Mouse (Mus musculus) midbrain, embryonic 15.5 days (tissue): ENCODE results near the gene Slc25a41. TPM values are rescaled to one million over a fixed set of nuclear protein-coding genes. Genes with fewer than 3 reads are reported as not detected.

Experiments
- ATAC-seq: fragments of 200-750 bp; cut with Nextera tagmentation; replicated peaks from 2 replicates; pipeline ENCODE4 v1.8.0; 2017; ENCODE audit warnings: moderate TSS enrichment
- H3K27ac ChIP-seq: fragments of 300-500 bp; sonication (generic); 2 replicates; pipeline ENCODE4 v1.5.1; 2015; ENCODE audit warnings: mild to moderate bottlenecking, inconsistent platforms
- H3K27me3 ChIP-seq: fragments of 300-500 bp; sonication (generic); replicated peaks from 2 replicates; pipeline ENCODE4 v1.6.1; 2015; ENCODE audit warnings: inconsistent platforms
- H3K36me3 ChIP-seq: fragments of 300-500 bp; sonication (generic); replicated peaks from 2 replicates; pipeline ENCODE4 v1.6.1; 2015; ENCODE audit warnings: inconsistent platforms
- H3K4me1 ChIP-seq: fragments of 300-500 bp; sonication (generic); 2 replicates; pipeline ENCODE4 v1.6.1; 2015; ENCODE audit warnings: inconsistent platforms
- H3K4me2 ChIP-seq: fragments of 300-500 bp; sonication (generic); 2 replicates; pipeline ENCODE4 v1.6.1; 2015; ENCODE audit warnings: inconsistent platforms, mild to moderate bottlenecking, moderate library complexity
- H3K4me3 ChIP-seq: fragments of 300-500 bp; sonication (generic); 2 replicates; pipeline ENCODE4 v1.5.1; 2015; ENCODE audit warnings: mild to moderate bottlenecking, inconsistent platforms
- H3K9ac ChIP-seq: fragments of 300-500 bp; sonication (generic); 2 replicates; pipeline ENCODE4 v1.6.1; 2015; ENCODE audit warnings: mild to moderate bottlenecking, inconsistent platforms
- H3K9me3 ChIP-seq: fragments of 300-500 bp; sonication (generic); 2 replicates; pipeline ENCODE4 v1.6.1; 2016; ENCODE audit warnings: inconsistent platforms
- WGBS: fragments of 180-500 bp; shearing (Covaris S2); methylation state at CpG from one replicate; pipeline ENCODE4 v1.1.7; 2015; ENCODE audit warnings: mixed read lengths; 5-methylcytosine and 5-hydroxymethylcytosine counted together
- polyA plus RNA-seq: library from polyadenylated mRNA; unstranded; fragments of >200 nt; fragmentation: Nextera tagmentation; extraction: Ambion mirVana; gene quantifications from 2 replicates; pipeline ENCODE4 v1.2.1, GENCODE M21; 2015

The Slc25a41 gene
- polyA plus RNA-seq, 1 experiment from 2014 or later, result not detected

DNA sequence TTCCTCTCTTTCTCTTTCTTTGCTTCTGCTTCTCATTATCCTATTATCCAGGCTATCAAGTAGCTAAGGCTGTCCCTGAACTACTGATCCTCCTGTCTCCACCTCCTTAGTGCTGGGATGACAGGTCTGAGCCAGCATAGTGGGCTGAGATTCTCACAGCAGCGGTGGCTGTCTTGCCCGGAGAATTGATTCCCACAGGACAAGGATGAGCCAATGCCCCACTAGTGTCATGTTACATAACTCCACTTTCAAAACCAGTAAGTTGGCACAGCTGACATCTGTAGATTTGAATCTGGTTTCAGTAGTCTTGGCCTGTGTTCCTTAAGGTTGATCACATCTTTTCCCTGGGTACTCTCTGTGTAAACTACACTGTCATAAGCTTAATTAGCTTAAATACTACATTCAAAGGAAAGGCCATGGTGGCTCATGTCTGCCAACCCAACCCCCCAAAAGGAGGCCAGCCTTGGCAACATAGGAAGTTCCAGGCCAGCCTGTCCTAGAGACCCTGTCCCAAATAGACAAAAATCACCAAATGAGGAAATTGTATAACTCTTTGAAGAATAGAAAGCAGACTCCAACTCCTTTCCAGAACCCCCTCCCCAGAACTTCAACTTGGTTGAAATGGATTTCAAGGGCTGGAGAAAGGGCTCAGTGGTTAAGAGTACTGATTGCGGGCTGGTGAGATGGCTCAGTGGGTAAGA lies 55.2 kb downstream of the Slc25a41 start:
- H3K9me3 ChIP-seq, result no peaks in the 10 kb centered on the region
- peaks cover 10% of the 10 kb centered on the region for H3K4me1 ChIP-seq
- H3K9ac ChIP-seq, result no peak overlapping the region
- no peaks in the 10 kb centered on the region for H3K27me3 ChIP-seq
- no peak overlapping the region for H3K4me2 ChIP-seq
- H3K4me3 ChIP-seq, result no peak overlapping the region
- H3K36me3 ChIP-seq, result no peaks in the 10 kb centered on the region
- ATAC-seq, result no peak
- WGBS, result 81% methylated on average over 3 of the region's 3 CpGs
- no peak overlapping the region for H3K27ac ChIP-seq

DNA sequence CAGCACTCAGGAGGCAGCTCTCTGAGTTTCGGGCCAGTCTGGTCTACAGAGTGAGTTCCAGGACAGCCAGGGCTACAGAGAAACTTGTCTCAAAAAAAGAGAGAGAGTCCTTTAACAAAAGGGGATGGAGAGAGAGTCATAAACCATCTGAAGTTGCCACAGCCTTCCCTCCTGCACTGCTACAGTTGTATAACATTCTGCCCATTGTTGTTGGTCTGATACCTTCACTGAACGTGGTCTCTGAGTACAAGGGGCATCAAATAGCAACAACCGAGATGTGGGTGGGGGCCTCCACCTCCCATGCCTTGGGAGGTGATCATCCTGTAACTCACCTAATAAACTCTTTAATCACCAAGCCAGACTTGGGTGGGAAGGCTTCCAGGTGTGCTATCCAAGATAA lies 55.8 kb downstream of the Slc25a41 start:
- Histone ChIP-seq H3K4me2 (no peak overlapping the region), H3K36me3 (no peaks in the 10 kb centered on the region), H3K4me1 (0 out of 2 replicates have a peak, but pooled peaks cover 4% of the 10 kb centered on the region), H3K4me3 (no peak overlapping the region), H3K9me3 (no peaks in the 10 kb centered on the region), H3K27me3 (no peaks in the 10 kb centered on the region), H3K27ac (no peak overlapping the region), H3K9ac (no peak overlapping the region)
- ATAC-seq, result no peak
- 81% methylated on average over 3 of the region's 3 CpGs for WGBS

DNA sequence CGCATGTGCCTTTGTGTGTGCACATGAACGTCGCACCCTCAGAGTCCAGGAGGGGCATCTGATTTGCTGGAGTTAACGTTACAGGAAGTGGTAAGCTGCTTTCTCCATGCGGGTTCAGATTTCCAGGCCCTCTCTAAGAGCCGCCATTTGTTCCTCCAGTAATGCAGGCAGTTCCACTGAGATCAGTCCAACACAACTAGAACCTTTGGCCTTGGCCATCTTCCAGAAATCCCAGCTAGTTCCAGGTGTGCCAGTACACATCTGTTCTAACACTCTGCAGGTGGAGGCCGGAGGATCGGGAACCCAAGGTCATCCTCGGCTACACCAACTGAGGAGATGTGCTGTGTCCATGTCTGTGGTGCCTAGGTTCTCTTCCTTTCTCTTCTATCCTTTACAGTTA lies 56.6 kb downstream of the Slc25a41 start:
- no peaks in the 10 kb centered on the region for H3K27me3 ChIP-seq
- 84% methylated on average over 9 of the region's 9 CpGs for WGBS
- no peak overlapping the region for H3K27ac ChIP-seq
- no peak overlapping the region for H3K9ac ChIP-seq
- H3K9me3 ChIP-seq, result no peaks in the 10 kb centered on the region
- no peaks in the 10 kb centered on the region for H3K36me3 ChIP-seq
- no peak for ATAC-seq
- H3K4me3 ChIP-seq, result no peak overlapping the region
- no peak overlapping the region for H3K4me2 ChIP-seq
- 0 out of 2 replicates have a peak, but pooled peaks cover 4% of the 10 kb centered on the region for H3K4me1 ChIP-seq

Other genes starting within 250 kb of the Slc25a41 start
- 5.4 and 6.0 TPM in 2 replicates for gene Rfx2, start 210.6 kb downstream of the Slc25a41 start, polyA plus RNA-seq
- not detected in 2 replicates for gene Acsbg2, start 167.2 kb downstream of the Slc25a41 start, polyA plus RNA-seq
- gene 1700061G19Rik, start 166.2 kb downstream of the Slc25a41 start, polyA plus RNA-seq, result 0.37 and 0.49 TPM in 2 replicates
- 103 and 106 TPM in 2 replicates for gene Mllt1, start 106.2 kb downstream of the Slc25a41 start, polyA plus RNA-seq
- not detected in 2 replicates for gene Acer1, start 59.5 kb downstream of the Slc25a41 start, polyA plus RNA-seq
- 180 and 188 TPM in 2 replicates for gene Clpp, start 51.3 kb downstream of the Slc25a41 start, polyA plus RNA-seq
- 53.2 and 57.1 TPM in 2 replicates for gene Alkbh7, start 44.3 kb downstream of the Slc25a41 start, polyA plus RNA-seq
- 0.68 and 0.83 TPM in 2 replicates for gene Pspn, start 41.6 kb downstream of the Slc25a41 start, polyA plus RNA-seq
- gene Gtf2f1, start 30.4 kb downstream of the Slc25a41 start, polyA plus RNA-seq, result 76.8 TPM in 2 replicates
- gene Gm17949, start 30.2 kb downstream of the Slc25a41 start, polyA plus RNA-seq, result 0.43 and 0.73 TPM in 2 replicates
- gene Khsrp, start 10.1 kb downstream of the Slc25a41 start, polyA plus RNA-seq, result 29.9 and 30.5 TPM in 2 replicates
- 1.5 and 2.0 TPM in 2 replicates for gene Crb3, start 17.5 kb upstream of the Slc25a41 start, polyA plus RNA-seq
- 42.5 TPM in 2 replicates for gene Slc25a23, start 18.2 kb upstream of the Slc25a41 start, polyA plus RNA-seq
- gene Dennd1c, start 36.9 kb upstream of the Slc25a41 start, polyA plus RNA-seq, result 5.8 TPM in 2 replicates
- 388 and 395 TPM in 2 replicates for gene Tubb4a, start 46.1 kb upstream of the Slc25a41 start, polyA plus RNA-seq
- 7.4 and 8.1 TPM in 2 replicates for gene Tnfsf9, start 63.7 kb upstream of the Slc25a41 start, polyA plus RNA-seq
- 1.1 and 1.2 TPM in 2 replicates for gene Cd70, start 108.1 kb upstream of the Slc25a41 start, polyA plus RNA-seq
- gene Tnfsf14, start 152.5 kb upstream of the Slc25a41 start, polyA plus RNA-seq, result not detected in 2 replicates
- gene C3, start 186.5 kb upstream of the Slc25a41 start, polyA plus RNA-seq, result 2.2 TPM in 2 replicates
- 22.7 and 23.1 TPM in 2 replicates for gene Gpr108, start 206.8 kb upstream of the Slc25a41 start, polyA plus RNA-seq
- gene Trip10, start 207.8 kb upstream of the Slc25a41 start, polyA plus RNA-seq, result 9.6 and 10.5 TPM in 2 replicates
- gene Vav1, start 237.4 kb upstream of the Slc25a41 start, polyA plus RNA-seq, result 1.5 and 1.6 TPM in 2 replicates